Mouse (Mus musculus): Measurements from ENCODE around the gene Rps6kc1. TPM values are rescaled to one million over a fixed set of nuclear protein-coding genes. Genes with fewer than 3 reads are reported as not detected.

The Rps6kc1 gene
- total RNA-seq, 2 experiments from 2014 or later = 16.6 to 19.8 TPM

GRCm38 (mm10) chr1:190763756-190764155 lies 147.8 kb downstream of the Rps6kc1 start:
- peak; percentile 16 to 22 for DNase-seq

GRCm38 (mm10) chr1:190761786-190762185 lies 149.8 kb downstream of the Rps6kc1 start:
- DNase-seq = no peak

GRCm38 (mm10) chr1:190757899-190758298 lies 153.7 kb downstream of the Rps6kc1 start:
- DNase-seq = no peak

- DNase-seq = no peak
These were observed 159.6 kb downstream of the Rps6kc1 start for GRCm38 (mm10) chr1:190751794-190752570.

GRCm38 (mm10) chr1:190748937-190749336 lies 162.6 kb downstream of the Rps6kc1 start:
- DNase-seq = no peak

GRCm38 (mm10) chr1:190741421-190741820 lies 170.1 kb downstream of the Rps6kc1 start:
- no peak for DNase-seq

GRCm38 (mm10) chr1:190732803-190733202 lies 178.8 kb downstream of the Rps6kc1 start:
- DNase-seq = no peak

DNA sequence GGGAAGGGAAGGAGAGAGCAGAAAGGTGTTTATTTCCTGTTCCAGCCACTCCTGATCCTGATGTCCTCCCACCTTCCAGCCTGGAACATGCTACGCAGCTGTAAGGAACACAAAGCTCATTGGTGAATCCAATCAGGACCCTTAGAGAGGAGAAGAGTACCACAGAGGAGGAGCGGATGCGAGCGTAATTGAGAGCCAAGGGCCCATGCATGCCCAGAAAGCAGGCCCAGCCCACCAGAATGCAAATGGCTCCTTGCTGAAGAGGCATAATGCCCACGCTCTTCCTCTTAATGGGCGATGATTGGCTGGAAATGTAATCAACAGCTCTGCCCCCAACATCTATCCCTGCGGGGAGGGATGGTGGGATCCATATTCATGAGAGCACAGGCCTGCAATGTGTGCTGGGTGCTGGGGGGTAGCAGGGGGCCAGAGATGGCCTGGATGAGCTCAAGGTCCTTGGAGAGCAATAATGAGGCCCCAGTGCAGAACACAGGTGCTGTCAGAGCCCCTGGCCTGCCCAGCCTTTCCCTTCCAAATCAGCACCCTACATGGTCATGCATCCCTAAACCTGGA lies 182.0 kb downstream of the Rps6kc1 start:
- DNase-seq = no peak

GRCm38 (mm10) chr1:190728111-190728651 lies 183.4 kb downstream of the Rps6kc1 start:
- no peak for DNase-seq

GRCm38 (mm10) chr1:190727385-190727784 lies 184.2 kb downstream of the Rps6kc1 start:
- DNase-seq = no peak

GRCm38 (mm10) chr1:190724591-190725380 lies 186.8 kb downstream of the Rps6kc1 start:
- no peak for DNase-seq

DNA sequence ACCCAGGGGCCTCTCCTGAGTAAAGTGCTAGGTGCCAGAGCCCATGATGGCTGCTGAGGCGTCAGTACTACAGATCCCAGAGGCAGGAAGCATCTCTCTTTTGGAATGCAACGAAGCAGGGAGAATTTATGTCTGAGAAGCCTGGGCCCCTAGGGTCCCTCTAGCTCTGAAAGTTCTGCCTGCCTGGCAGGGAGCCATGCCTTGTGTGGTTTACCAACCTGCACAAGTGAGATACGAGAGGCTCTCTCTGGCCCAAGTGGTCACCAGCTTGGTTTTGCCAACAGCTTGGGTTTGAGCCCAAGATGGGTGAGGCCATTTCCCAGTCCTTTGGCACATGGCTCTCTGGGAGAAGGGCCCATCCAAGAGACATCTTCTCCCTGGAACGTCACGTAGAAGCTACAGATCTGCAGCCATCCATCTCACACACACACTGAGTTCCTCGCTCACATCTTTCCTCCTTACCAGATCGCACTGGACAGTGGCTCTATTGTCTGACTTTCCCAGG lies 187.6 kb downstream of the Rps6kc1 start:
- DNase-seq = no peak

GRCm38 (mm10) chr1:190713848-190714247 lies 197.7 kb downstream of the Rps6kc1 start:
- no peak for DNase-seq

DNA sequence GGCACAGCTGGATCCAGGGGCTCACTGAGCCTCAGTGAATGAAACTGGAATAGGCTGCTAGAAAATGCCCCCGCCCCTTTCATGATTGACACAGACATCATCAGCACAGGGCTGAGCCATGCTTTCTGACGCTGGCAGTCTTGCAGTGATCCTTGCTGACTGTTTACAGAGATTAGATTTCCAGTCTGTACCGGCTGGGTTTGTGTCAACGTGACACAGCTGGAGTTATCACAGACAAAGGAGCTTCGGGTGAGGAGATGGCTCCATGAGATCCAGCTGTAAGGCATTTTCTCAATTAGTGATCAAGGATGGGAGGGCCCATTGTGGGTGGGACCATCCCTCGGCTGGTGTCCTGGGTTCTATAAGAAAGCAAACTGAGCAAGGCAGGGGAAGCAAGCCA lies 214.0 kb downstream of the Rps6kc1 start:
- no peak for DNase-seq

DNA sequence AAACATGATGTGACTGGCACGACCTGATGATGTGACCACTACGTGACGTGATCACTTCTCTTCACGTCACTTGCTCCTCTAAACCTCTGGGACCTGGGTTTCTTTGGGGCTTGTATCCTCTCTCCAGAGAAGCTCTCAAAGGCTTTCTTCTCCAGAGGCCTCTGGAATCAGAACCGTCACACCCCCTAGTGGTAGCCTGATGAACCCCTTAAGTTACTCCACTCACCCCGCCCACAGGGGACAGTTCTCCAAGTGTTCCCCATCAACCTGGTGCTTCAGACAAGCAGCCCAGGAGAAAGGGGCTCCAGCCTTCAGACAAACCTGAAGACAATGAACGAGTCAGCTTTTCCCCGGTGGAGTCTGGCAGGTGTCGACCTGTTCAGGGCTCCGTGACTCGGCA lies 216.0 kb downstream of the Rps6kc1 start:
- DNase-seq = peak; percentile 40 to 67

DNA sequence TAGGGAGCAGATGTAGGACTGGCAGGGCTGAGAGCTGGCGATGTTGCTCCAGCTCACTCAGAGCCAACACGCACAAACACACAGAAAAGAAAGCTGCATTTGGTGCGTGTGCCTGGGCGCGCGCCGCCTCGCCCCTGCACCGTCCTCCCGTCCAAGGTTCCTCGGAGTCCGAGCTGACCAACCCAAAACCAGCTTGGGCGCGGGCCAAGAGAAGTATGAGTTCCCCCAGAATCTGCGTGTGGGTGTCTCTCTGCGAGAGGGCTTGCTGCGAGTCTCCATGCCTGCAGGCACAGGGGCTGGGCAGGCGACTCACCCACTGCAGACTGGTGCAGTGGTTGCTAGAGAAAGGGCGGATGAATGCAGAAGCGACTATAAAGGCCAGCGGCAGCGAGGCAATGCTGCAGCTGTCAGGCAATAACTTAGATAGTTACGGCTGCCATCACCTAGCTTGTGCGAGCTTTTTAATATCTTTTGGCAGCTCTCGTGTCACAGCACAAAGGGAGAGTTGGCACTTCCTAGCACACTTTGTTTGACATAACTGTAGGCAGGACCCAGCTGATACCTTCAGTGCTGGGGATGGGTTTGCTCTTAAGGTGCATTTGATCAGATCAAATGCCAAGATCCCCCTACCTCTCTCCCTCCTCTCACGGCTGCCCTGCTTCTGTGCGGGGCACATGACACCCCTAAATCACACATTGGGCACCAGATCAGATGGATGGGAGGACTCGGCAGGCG lies 220.9 kb downstream of the Rps6kc1 start:
- no peak for DNase-seq

DNA sequence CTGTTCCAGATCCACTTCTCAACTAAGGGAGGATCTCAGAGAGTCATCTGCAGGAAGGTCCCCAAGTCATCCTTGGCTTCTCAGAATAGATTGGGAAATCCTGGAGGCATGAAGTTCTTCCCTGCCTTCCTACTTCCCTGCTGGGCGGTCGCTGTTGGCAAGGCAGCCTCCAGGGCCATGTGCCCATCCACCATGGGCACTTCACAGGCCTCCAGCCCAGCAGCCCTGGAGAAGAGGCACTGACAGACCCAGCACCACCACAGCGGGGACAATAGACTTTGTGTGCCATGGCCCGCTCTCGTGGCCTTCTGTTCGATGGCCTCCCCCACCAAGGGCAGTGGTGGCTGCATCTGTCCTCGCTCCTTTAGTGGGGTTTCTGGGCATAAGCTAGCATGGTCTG lies 228.5 kb downstream of the Rps6kc1 start:
- DNase-seq = no peak

GRCm38 (mm10) chr1:190682021-190682926 lies 229.3 kb downstream of the Rps6kc1 start:
- no peak for DNase-seq

GRCm38 (mm10) chr1:190675455-190675854 lies 236.1 kb downstream of the Rps6kc1 start:
- no peak for DNase-seq

- peak; percentile 21 to 59 for DNase-seq
These were observed 242.5 kb downstream of the Rps6kc1 start for GRCm38 (mm10) chr1:190669099-190669498.

DNA sequence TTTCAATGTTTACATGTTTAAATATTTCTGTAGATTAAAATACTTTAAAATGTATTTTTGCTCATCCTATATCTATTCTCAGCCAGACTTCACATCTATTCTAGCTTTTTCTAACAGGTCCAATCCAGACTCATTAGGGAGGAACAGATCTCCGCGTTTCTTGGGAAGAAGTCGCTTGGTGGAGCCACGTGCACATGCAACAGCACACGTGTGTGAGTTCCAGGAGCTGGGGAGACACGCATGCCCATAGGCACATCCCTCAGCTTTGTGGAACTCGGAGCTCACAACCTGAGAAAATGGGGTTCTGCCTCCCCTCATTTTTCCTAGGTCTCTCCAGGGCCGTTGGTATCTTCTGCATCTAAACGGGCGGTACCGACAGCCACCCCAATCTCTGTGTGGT lies 243.7 kb downstream of the Rps6kc1 start:
- no peak for DNase-seq
